Mouse (Mus musculus): ENCODE data around the gene Sfxn5. TPM values are rescaled to one million over a fixed set of nuclear protein-coding genes. Genes with fewer than 3 reads are reported as not detected.

Gene Sfxn5
- polyA plus RNA-seq, 1 experiment from 2014 or later: 8.3 TPM

- Histone ChIP-seq H3K4me2 (no peak overlapping the region), H3K9ac (replicated peaks) (no peak overlapping the region), H3K4me1 (replicated peaks) (peaks cover 28% of the 10 kb centered on the region), H3K27me3 (0 out of 2 replicates have a peak, but pooled peaks cover 2% of the 10 kb centered on the region), H3K9me3 (no peaks in the 10 kb centered on the region), H3K4me3 (replicated peaks) (no peak overlapping the region), H3K36me3 (no peaks in the 10 kb centered on the region), H3K27ac (no peak overlapping the region)
- 50% methylated on average over 9 of the region's 9 CpGs for WGBS
- no peak for ATAC-seq (ENCODE audit: insufficient number of reproducible peaks, insufficient read depth, low FRiP score, low TSS enrichment, low read depth)
Measured at GRCm38 (mm10) chr6:85226570-85226969, 106.7 kb downstream of the Sfxn5 start.

- Histone ChIP-seq H3K36me3 (no peaks in the 10 kb centered on the region), H3K4me2 (no peak overlapping the region), H3K27ac (no peak overlapping the region), H3K4me3 (replicated peaks) (no peak overlapping the region), H3K27me3 (0 out of 2 replicates have a peak, but pooled peaks cover 2% of the 10 kb centered on the region), H3K9ac (replicated peaks) (no peak overlapping the region), H3K9me3 (no peaks in the 10 kb centered on the region), H3K4me1 (replicated peaks) (peaks cover 43% of the 10 kb centered on the region)
- WGBS: 52% methylated on average over 15 of the region's 15 CpGs
- no peak for ATAC-seq (ENCODE audit: insufficient number of reproducible peaks, insufficient read depth, low FRiP score, low TSS enrichment, low read depth)
Measured at GRCm38 (mm10) chr6:85224442-85224891, 108.8 kb downstream of the Sfxn5 start.

GRCm38 (mm10) chr6:85223498-85224150 is 109.6 kb downstream of the Sfxn5 start:
- H3K27ac ChIP-seq: no peak overlapping the region
- H3K36me3 ChIP-seq: no peaks in the 10 kb centered on the region
- H3K9me3 ChIP-seq: no peaks in the 10 kb centered on the region
- no peak overlapping the region for H3K4me3 ChIP-seq (replicated peaks)
- WGBS: 32% methylated on average over 14 of the region's 14 CpGs
- H3K27me3 ChIP-seq: 0 out of 2 replicates have a peak, but pooled peaks cover 2% of the 10 kb centered on the region
- no peak overlapping the region for H3K4me2 ChIP-seq
- no peak overlapping the region for H3K9ac ChIP-seq (replicated peaks)
- ATAC-seq (ENCODE audit: insufficient number of reproducible peaks, insufficient read depth, low FRiP score, low TSS enrichment, low read depth): no peak
- peaks cover 52% of the 10 kb centered on the region for H3K4me1 ChIP-seq (replicated peaks)

- H3K27me3 ChIP-seq: 0 out of 2 replicates have a peak, but pooled peaks cover 2% of the 10 kb centered on the region
- no peak for ATAC-seq (ENCODE audit: insufficient number of reproducible peaks, insufficient read depth, low FRiP score, low TSS enrichment, low read depth)
- H3K36me3 ChIP-seq: no peaks in the 10 kb centered on the region
- no peak overlapping the region for H3K4me3 ChIP-seq (replicated peaks)
- H3K4me2 ChIP-seq: no peak overlapping the region
- H3K27ac ChIP-seq: no peak overlapping the region
- WGBS: 78% methylated on average over 10 of the region's 10 CpGs
- H3K9ac ChIP-seq (replicated peaks): no peak overlapping the region
- peaks cover 60% of the 10 kb centered on the region for H3K4me1 ChIP-seq (replicated peaks)
- no peaks in the 10 kb centered on the region for H3K9me3 ChIP-seq
Measured at GRCm38 (mm10) chr6:85222551-85222950, 110.7 kb downstream of the Sfxn5 start.

- no peak overlapping the region for H3K9ac ChIP-seq (replicated peaks)
Measured at GRCm38 (mm10) chr6:85220917-85221316, 112.3 kb downstream of the Sfxn5 start.

GRCm38 (mm10) chr6:85219706-85220105 is 113.5 kb downstream of the Sfxn5 start:
- 94% methylated on average over 11 of the region's 11 CpGs for WGBS
- peaks cover 55% of the 10 kb centered on the region for H3K4me1 ChIP-seq (replicated peaks)
- no peaks in the 10 kb centered on the region for H3K9me3 ChIP-seq
- no peak overlapping the region for H3K4me2 ChIP-seq
- H3K9ac ChIP-seq (replicated peaks): no peak overlapping the region
- peaks cover 1% of the 10 kb centered on the region; the same call in 1 of the 2 replicates for H3K27me3 ChIP-seq
- H3K36me3 ChIP-seq: no peaks in the 10 kb centered on the region
- no peak for ATAC-seq (ENCODE audit: insufficient number of reproducible peaks, insufficient read depth, low FRiP score, low TSS enrichment, low read depth)
- no peak overlapping the region for H3K4me3 ChIP-seq (replicated peaks)
- H3K27ac ChIP-seq: no peak overlapping the region

More at GRCm38 (mm10) chr6:85220917-85221316, 112.3 kb downstream of the Sfxn5 start:
- Histone ChIP-seq H3K36me3 (no peaks in the 10 kb centered on the region), H3K4me3 (replicated peaks) (no peak overlapping the region), H3K4me1 (replicated peaks) (peaks cover 55% of the 10 kb centered on the region), H3K27me3 (0 out of 2 replicates have a peak, but pooled peaks cover 2% of the 10 kb centered on the region), H3K27ac (peak overlapping the region; percentile 73), H3K9me3 (no peaks in the 10 kb centered on the region), H3K4me2 (no peak overlapping the region; the same call in 1 of the 2 replicates)
- WGBS: 26% methylated on average over 4 of the region's 4 CpGs
- no peak for ATAC-seq (ENCODE audit: insufficient number of reproducible peaks, insufficient read depth, low FRiP score, low TSS enrichment, low read depth)

- Histone ChIP-seq H3K9me3 (no peaks in the 10 kb centered on the region), H3K4me2 (no peak overlapping the region), H3K27ac (peak overlapping the region; percentile 66), H3K36me3 (no peaks in the 10 kb centered on the region), H3K4me3 (replicated peaks) (no peak overlapping the region), H3K9ac (replicated peaks) (no peak overlapping the region), H3K27me3 (peaks cover 6% of the 10 kb centered on the region; the same call in 1 of the 2 replicates), H3K4me1 (replicated peaks) (peaks cover 49% of the 10 kb centered on the region)
- ATAC-seq (ENCODE audit: insufficient number of reproducible peaks, insufficient read depth, low FRiP score, low TSS enrichment, low read depth): peak; percentile 35; the same call in 1 of the 2 replicates
- WGBS: 38% methylated on average over 5 of the region's 5 CpGs
Measured at GRCm38 (mm10) chr6:85218684-85219445, 114.4 kb downstream of the Sfxn5 start.

GRCm38 (mm10) chr6:85218251-85218650 is 115.0 kb downstream of the Sfxn5 start:
- peaks cover 42% of the 10 kb centered on the region for H3K4me1 ChIP-seq (replicated peaks)
- no peak overlapping the region for H3K9ac ChIP-seq (replicated peaks)
- H3K4me2 ChIP-seq: no peak overlapping the region
- H3K4me3 ChIP-seq (replicated peaks): no peak overlapping the region
- WGBS: 53% methylated on average over 4 of the region's 4 CpGs
- H3K9me3 ChIP-seq: no peaks in the 10 kb centered on the region
- H3K36me3 ChIP-seq: no peaks in the 10 kb centered on the region
- peaks cover 6% of the 10 kb centered on the region; the same call in 1 of the 2 replicates for H3K27me3 ChIP-seq
- no peak for ATAC-seq (ENCODE audit: insufficient number of reproducible peaks, insufficient read depth, low FRiP score, low TSS enrichment, low read depth)
- peak overlapping the region; percentile 56; the same call in 1 of the 2 replicates for H3K27ac ChIP-seq

- Histone ChIP-seq H3K4me1 (replicated peaks) (peaks cover 13% of the 10 kb centered on the region), H3K9me3 (no peaks in the 10 kb centered on the region), H3K27ac (no peak overlapping the region), H3K36me3 (no peaks in the 10 kb centered on the region), H3K4me3 (replicated peaks) (no peak overlapping the region), H3K4me2 (no peak overlapping the region), H3K27me3 (peaks cover 41% of the 10 kb centered on the region), H3K9ac (replicated peaks) (no peak overlapping the region)
- 20% methylated on average over 1 of the region's 1 CpGs for WGBS
- ATAC-seq (ENCODE audit: insufficient number of reproducible peaks, insufficient read depth, low FRiP score, low TSS enrichment, low read depth): no peak
Measured at GRCm38 (mm10) chr6:85210686-85211085, 122.5 kb downstream of the Sfxn5 start.

GRCm38 (mm10) chr6:85209226-85209967 is 123.8 kb downstream of the Sfxn5 start:
- peaks cover 50% of the 10 kb centered on the region for H3K27me3 ChIP-seq
- H3K27ac ChIP-seq: no peak overlapping the region
- no peak overlapping the region for H3K4me2 ChIP-seq
- H3K9ac ChIP-seq (replicated peaks): no peak overlapping the region
- peaks cover 13% of the 10 kb centered on the region for H3K4me1 ChIP-seq (replicated peaks)
- no peak for ATAC-seq (ENCODE audit: insufficient number of reproducible peaks, insufficient read depth, low FRiP score, low TSS enrichment, low read depth)
- no peaks in the 10 kb centered on the region for H3K9me3 ChIP-seq
- 81% methylated on average over 9 of the region's 9 CpGs for WGBS
- H3K4me3 ChIP-seq (replicated peaks): no peak overlapping the region
- H3K36me3 ChIP-seq: no peaks in the 10 kb centered on the region

- no peak overlapping the region for H3K9ac ChIP-seq (replicated peaks)
- no peaks in the 10 kb centered on the region for H3K9me3 ChIP-seq
- peaks cover 13% of the 10 kb centered on the region for H3K4me1 ChIP-seq (replicated peaks)
- no peaks in the 10 kb centered on the region for H3K36me3 ChIP-seq
- no peak overlapping the region for H3K4me3 ChIP-seq (replicated peaks)
- no peak for ATAC-seq (ENCODE audit: insufficient number of reproducible peaks, insufficient read depth, low FRiP score, low TSS enrichment, low read depth)
- no peak overlapping the region for H3K27ac ChIP-seq
- H3K27me3 ChIP-seq: peaks cover 65% of the 10 kb centered on the region
- 66% methylated on average over 5 of the region's 5 CpGs for WGBS
- no peak overlapping the region for H3K4me2 ChIP-seq
Measured at GRCm38 (mm10) chr6:85207345-85207744, 125.9 kb downstream of the Sfxn5 start.

All from limb, embryonic 12.5 days (tissue).